Mouse (Mus musculus): ENCODE measurements around the gene Olfr982. TPM values are rescaled to one million over a fixed set of nuclear protein-coding genes. Genes with fewer than 3 reads are reported as not detected.
A peak's percentile ranks its signal among the peaks of the same experiment; 100 is the strongest.

Gene Olfr982
- total RNA-seq (2021) (not detected), polyA plus RNA-seq (2012; rRNA removed) (not detected in 2 replicates)
- long read RNA-seq: 0 reads

- no peak for DNase-seq
These were observed at the start of gene Olfr982 for GRCm38 (mm10) chr9:40073529-40073928. Olfr982 (plus strand) TSS chr9:40073829.

GRCm38 (mm10) chr9:40050138-40050537 lies 23.5 kb upstream of the Olfr982 start:
- no peak for DNase-seq

- DNase-seq: no peak
These were observed 19.9 kb downstream of the Olfr982 start, which contains the start of gene Olfr983 for GRCm38 (mm10) chr9:40093495-40093894. Olfr983 (minus strand) TSS chr9:40093595.

GRCm38 (mm10) chr9:40094769-40095168 lies 21.1 kb downstream of the Olfr982 start:
- no peak for DNase-seq

- DNase-seq: no peak
These were observed 40.5 kb downstream of the Olfr982 start, which contains the start of gene Olfr984 for GRCm38 (mm10) chr9:40114106-40114505. Olfr984 (minus strand) TSS chr9:40114206.

- peak; percentile 68 for DNase-seq
These were observed 43.1 kb downstream of the Olfr982 start for GRCm38 (mm10) chr9:40116645-40117286.

GRCm38 (mm10) chr9:40117287-40117659 lies 43.6 kb downstream of the Olfr982 start:
- no peak for DNase-seq

Other genes with a start within 250 kb of the Olfr982 start
- gene Olfr971, start 237.0 kb upstream of the Olfr982 start, total RNA-seq (2021): not detected
- not detected in 2 replicates for gene Olfr971, start 237.0 kb upstream of the Olfr982 start, polyA plus RNA-seq (2012; rRNA removed)
- gene Olfr972, start 207.4 kb upstream of the Olfr982 start, total RNA-seq (2021): not detected
- not detected in 2 replicates for gene Olfr972, start 207.4 kb upstream of the Olfr982 start, polyA plus RNA-seq (2012; rRNA removed)
- gene Olfr229, start 166.5 kb upstream of the Olfr982 start, total RNA-seq (2021): not detected
- not detected in 2 replicates for gene Olfr229, start 166.5 kb upstream of the Olfr982 start, polyA plus RNA-seq (2012; rRNA removed)
- gene Olfr974, start 136.3 kb upstream of the Olfr982 start, total RNA-seq (2021): not detected
- not detected in 2 replicates for gene Olfr974, start 136.3 kb upstream of the Olfr982 start, polyA plus RNA-seq (2012; rRNA removed)
- under 1 TPM in 1 of 2 experiments, not detected in 1; 0.10 TPM for gene Olfr975, start 121.8 kb upstream of the Olfr982 start, total RNA-seq (2021)
- not detected in 2 replicates for gene Olfr975, start 121.8 kb upstream of the Olfr982 start, polyA plus RNA-seq (2012; rRNA removed)
- gene Olfr976, start 112.7 kb upstream of the Olfr982 start, total RNA-seq (2021): not detected
- not detected in 2 replicates for gene Olfr976, start 112.7 kb upstream of the Olfr982 start, polyA plus RNA-seq (2012; rRNA removed)
- gene Olfr978, start 81.7 kb upstream of the Olfr982 start, total RNA-seq (2021): not detected
- not detected in 2 replicates for gene Olfr978, start 81.7 kb upstream of the Olfr982 start, polyA plus RNA-seq (2012; rRNA removed)
- gene Olfr979, start 70.4 kb upstream of the Olfr982 start, total RNA-seq (2021): not detected
- gene Olfr979, start 70.4 kb upstream of the Olfr982 start, polyA plus RNA-seq (2012; rRNA removed): not detected in 2 replicates
- gene Olfr980, start 64.2 kb upstream of the Olfr982 start, total RNA-seq (2021): not detected
- gene Olfr980, start 64.2 kb upstream of the Olfr982 start, polyA plus RNA-seq (2012; rRNA removed): not detected in 2 replicates
- gene Olfr981, start 52.4 kb upstream of the Olfr982 start, total RNA-seq (2021): not detected
- gene Olfr981, start 52.4 kb upstream of the Olfr982 start, polyA plus RNA-seq (2012; rRNA removed): not detected in 2 replicates
- gene Olfr983, start 19.8 kb downstream of the Olfr982 start, total RNA-seq (2021): not detected
- not detected in 2 replicates for gene Olfr983, start 19.8 kb downstream of the Olfr982 start, polyA plus RNA-seq (2012; rRNA removed)
- gene Olfr984, start 40.4 kb downstream of the Olfr982 start, total RNA-seq (2021): not detected
- not detected in 2 replicates for gene Olfr984, start 40.4 kb downstream of the Olfr982 start, polyA plus RNA-seq (2012; rRNA removed)
- not detected for gene Olfr985, start 56.4 kb downstream of the Olfr982 start, total RNA-seq (2021)
- not detected in 2 replicates for gene Olfr985, start 56.4 kb downstream of the Olfr982 start, polyA plus RNA-seq (2012; rRNA removed)
- gene Tmem225, start 74.3 kb downstream of the Olfr982 start, total RNA-seq (2021): not detected
- gene Tmem225, start 74.3 kb downstream of the Olfr982 start, polyA plus RNA-seq (2012; rRNA removed): not detected in 2 replicates
- gene Olfr986, start 107.1 kb downstream of the Olfr982 start, total RNA-seq (2021): not detected
- gene Olfr986, start 107.1 kb downstream of the Olfr982 start, polyA plus RNA-seq (2012; rRNA removed): not detected in 2 replicates
- 1 to 10 TPM; 4.6 to 5.0 TPM for gene Zfp202, start 118.5 kb downstream of the Olfr982 start, total RNA-seq (2021)
- gene Zfp202, start 118.5 kb downstream of the Olfr982 start, polyA plus RNA-seq (2012; rRNA removed): 0.81 and 1.5 TPM in 2 replicates
- gene Scn3b, start 195.4 kb downstream of the Olfr982 start, total RNA-seq (2021): 1 to 10 TPM; 5.2 to 8.3 TPM
- gene Scn3b, start 195.4 kb downstream of the Olfr982 start, polyA plus RNA-seq (2012; rRNA removed): 0.88 and 0.90 TPM in 2 replicates